Mouse (Mus musculus) cerebellum, postnatal 14 days (tissue): Measurements from ENCODE around the gene Ppp1r35.

ENCODE experiments used
- DNase-seq, 2 experiments: peaks; one replicate each; pipeline ENCODE4 v3.0.0; 2021; ENCODE audit warnings: mixed read lengths in 2 of 2

Ppp1r35 gene

DNA sequence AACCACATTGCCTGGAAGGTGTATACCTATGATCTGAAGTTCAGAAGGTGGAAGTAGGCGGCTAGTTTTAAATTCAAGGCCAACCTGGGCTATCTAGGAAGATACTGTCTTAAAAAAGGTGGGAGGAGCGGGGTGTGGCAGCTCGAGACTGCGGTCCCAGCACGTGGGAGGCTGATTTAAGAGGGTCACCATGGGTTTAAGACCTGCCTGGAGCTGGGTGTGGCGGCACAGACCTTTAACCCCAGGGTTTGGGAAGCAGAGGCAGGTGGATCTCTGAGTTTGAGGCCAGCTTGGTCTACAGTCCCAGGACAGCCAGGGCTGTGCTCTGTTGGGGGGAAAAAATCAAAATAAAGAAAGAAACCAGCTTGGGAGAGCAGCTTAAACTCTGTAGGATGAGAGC, 26.7 kb upstream of the Ppp1r35 start:
- no peak for DNase-seq

GRCm38 (mm10) chr5:137753111-137753832, 25.4 kb upstream of the Ppp1r35 start:
- DNase-seq: no peak

DNA sequence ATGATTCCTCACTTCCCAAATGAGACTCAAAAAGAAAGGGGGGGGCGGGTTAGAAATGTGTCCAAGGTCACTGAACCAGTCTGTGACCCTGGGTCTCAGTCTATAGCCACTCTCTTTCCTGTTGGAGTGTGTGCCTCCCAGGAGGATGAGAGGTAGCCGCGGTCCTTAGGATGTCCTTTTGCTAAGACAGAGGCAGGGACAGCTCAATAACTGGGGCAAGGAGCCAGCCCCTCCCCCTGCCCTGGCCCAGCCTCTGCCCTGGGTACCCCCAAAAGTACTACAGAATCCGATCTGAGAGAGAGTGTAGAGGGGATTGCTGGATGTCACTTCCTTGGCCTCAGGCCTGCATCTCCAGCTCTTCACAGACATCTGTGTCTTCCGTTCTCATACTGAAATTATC, 23.2 kb upstream of the Ppp1r35 start:
- DNase-seq: no peak

- no peak for DNase-seq
Observed at GRCm38 (mm10) chr5:137756106-137756505, 22.5 kb upstream of the Ppp1r35 start.

- peak; percentile 94 to 96 for DNase-seq
Observed at GRCm38 (mm10) chr5:137756882-137757661, 21.6 kb upstream of the Ppp1r35 start.

DNA sequence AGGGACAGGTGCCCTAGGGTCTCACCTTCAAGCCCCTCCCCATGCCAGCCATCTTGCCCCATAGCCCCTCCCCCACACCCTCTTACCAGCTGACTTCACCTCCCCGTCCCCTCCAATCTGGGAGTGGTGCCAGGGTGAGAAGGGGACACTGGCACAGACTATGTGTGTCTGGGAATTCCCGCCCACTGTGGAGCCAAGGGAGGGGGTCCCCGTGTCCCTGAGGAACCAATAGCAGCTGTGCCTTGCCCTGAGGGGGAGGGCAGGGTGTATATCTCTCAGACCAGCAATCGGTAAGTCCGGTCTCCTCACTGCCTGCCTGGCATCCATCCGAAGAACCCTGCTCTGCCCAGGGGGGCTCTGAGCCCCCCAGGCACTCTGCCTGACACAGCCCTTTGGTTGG, 20.8 kb upstream of the Ppp1r35 start:
- peak; percentile 62 to 78 for DNase-seq

DNA sequence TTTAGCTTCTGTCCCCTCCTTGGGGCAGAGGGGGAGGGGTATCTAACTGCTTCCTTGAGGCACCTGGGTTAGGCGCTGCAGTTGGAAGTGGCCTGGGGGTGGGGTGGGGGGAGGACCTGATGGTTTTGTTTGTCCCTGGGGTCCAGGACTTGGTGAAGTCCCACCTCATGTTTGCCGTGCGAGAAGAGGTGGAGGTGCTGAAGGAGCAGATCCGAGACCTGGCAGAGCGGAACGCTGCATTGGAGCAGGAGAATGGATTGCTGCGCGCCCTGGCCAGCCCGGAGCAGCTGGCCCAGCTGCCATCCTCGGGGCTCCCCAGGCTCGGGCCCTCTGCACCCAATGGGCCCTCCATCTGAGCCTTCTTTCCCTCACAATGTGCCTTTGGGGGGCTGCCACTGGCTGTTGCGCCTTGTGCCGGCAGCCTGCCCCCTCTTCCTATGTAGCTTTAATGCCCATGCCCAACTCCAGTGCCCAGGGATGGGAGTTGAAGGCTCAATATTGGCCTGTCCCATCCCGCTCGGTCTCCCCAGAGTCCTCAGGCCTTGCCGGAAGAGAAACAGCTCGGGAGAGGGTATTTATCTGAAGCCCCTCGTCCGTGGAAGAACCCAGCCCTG, 19.6 kb upstream of the Ppp1r35 start:
- no peak for DNase-seq

DNA sequence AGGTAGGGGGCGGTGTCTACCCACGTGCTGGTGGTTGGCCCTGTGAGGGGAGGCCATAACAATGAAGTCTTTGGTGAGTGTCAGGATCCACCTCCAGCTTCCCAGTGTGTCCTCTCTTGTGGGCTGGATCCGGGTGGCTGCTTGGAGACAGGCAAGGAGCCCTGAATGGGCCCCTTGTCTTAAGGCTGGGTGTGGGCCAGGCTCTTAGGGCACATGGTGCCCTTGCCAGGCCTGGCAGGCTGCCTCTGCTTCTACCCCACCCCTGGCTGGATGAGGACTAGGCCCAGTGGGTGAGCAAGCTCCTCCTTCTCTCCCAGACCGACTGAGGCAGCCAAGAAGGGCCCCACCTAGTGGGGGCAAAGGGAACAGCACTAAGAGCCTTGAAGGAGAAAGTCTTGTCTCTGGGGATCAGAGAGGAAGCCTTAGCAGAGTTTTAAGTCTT, 18.7 kb upstream of the Ppp1r35 start:
- peak; percentile 92 to 95 for DNase-seq

GRCm38 (mm10) chr5:137764609-137765340, 13.9 kb upstream of the Ppp1r35 start:
- DNase-seq: no peak

- peak in 1 of 2 experiments; percentile 54 for DNase-seq
Observed at GRCm38 (mm10) chr5:137766270-137766669, 12.4 kb upstream of the Ppp1r35 start.

GRCm38 (mm10) chr5:137768475-137768874, 10.2 kb upstream of the Ppp1r35 start:
- no peak for DNase-seq

GRCm38 (mm10) chr5:137770709-137771108, 7.9 kb upstream of the Ppp1r35 start:
- peak; percentile 54 to 59 for DNase-seq

- DNase-seq: no peak
Observed at GRCm38 (mm10) chr5:137772755-137773154, 5.9 kb upstream of the Ppp1r35 start.

GRCm38 (mm10) chr5:137775587-137776290, 2.9 kb upstream of the Ppp1r35 start:
- DNase-seq: peak in 1 of 2 experiments; percentile 0

DNA sequence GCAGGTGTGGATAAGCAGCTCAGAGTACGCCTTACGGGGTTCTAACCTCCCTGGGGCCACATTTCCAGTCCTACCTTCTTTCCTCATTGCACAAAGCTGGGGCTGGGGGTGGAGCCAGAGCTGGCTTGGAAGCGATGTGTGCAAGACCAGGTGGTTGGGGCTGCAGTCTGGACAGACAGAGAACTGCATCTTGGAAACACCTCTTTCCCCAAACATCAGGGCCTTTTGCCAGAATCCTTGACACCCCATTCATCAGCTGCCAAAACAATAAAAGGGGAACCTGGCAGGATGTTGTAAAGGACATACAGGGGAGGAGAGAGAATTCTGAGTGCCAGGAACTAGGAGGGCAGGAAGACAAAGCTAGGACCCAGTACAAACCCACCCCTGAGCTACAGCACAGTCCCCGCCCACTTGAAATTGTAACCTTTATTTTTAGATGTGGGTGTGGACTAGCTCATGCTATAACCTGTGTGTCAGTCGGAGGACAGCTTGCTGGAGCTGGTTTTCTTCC, 2.2 kb upstream of the Ppp1r35 start:
- DNase-seq: peak in 1 of 2 experiments; percentile 39

DNA sequence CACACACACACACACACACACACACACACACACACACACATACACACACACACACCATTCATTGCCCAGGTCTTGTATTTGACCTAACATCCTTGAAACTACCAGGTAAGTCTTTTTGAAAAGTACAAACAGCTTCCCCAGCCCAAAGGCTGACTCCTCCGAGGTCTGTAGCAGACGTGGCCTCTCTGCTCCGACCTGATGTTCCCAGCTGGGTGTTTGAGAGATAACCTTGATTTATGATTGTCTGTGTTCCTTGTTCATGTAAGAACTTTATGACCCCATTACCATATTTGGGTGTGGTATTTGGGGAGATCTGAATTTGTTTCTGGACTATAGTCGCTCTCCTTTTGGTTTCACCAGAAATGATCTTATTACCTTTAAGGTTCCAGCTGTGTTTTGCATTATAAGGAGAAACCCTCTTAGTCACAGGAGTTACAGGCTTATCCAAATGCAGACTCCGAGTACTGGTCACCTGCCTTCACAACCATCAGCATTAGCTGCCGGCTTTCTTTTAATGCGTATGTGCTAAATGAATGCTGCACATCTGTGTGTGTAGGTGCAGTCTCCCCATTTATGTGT, 1.3 kb upstream of the Ppp1r35 start:
- no peak for DNase-seq

- peak; percentile 50 to 61 for DNase-seq
Observed at GRCm38 (mm10) chr5:137779053-137779933, 644 bp downstream of the Ppp1r35 start.

GRCm38 (mm10) chr5:137781661-137782060, 3.0 kb downstream of the Ppp1r35 start:
- no peak for DNase-seq

DNA sequence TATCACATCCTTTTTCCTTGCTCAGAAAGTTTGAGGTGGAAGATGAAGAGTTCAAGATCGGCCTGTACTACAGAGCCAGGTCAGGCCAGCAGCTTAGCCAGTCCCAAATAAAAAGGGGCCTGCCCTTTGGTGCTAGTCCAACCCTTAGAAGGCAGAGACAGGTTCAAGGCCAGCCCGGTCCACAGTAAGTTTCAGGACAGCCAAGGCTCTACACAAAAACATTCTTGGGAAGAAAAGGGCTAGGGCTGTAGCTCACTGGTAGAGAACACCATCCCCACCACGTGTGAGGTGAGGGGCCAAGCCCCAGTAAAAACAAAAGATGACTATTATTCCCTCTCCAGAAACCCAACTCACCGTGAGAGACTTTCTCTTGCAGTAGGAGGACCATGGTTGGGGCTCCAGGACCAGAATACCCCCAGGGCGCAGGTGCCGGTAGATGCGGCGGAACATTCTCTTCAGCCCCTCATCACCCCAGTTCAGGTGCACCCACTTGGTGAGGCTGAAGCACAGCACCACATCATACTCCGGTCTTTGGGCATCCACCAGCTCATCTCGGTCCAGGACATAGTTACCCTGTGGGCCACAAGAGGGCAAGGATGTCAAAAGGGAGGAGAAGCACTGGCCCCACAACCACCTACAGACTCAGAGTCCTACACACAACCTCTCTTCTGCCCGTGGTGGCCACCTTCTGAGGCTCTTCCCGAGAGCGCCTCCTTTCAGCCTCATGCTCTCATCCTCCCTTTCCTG, 4.3 kb downstream of the Ppp1r35 start:
- DNase-seq: no peak
